ENCODE assay signal across 12 mouse cellular contexts in the genomic region with DNA sequence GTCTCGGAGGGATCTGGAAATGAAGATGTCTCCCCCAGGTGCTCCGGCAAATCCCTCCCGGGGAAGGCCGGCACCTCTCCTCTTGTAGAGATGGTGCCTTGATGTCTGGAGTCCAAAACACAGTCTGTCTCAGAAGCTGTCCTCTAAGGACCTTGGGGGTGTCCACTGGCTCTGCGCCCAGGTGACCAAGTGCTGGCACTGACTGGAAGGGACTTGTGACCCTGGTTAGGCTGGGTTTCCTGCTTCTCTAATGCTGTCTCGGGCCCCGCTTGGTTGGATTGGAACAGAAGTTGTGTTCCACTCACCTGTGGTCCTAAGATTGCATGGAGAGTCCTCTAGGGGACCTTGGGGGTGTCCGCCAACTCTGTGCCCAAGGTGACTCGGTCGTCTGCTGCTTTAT.
DNase-seq lines count a peak whose midpoint lies in the region.
"Had no signal": no experiment of that assay in that cellular context is flagged by ENCODE, and none has a peak within 500 bp of the region (broad histone marks: within the 10 kb centered on the region; RNA-seq: fewer than 3 reads in every experiment).

No protein-coding gene starts in this region.

- peak; percentile 42 to 50 for DNase-seq in cerebellum, postnatal 14 days
- DNase-seq in cerebellum, adult 11 months = no peak
- peak; percentile 3 for DNase-seq in kidney, postnatal 10 days
- no peak for DNase-seq in kidney, adult 18-20 months
- peak; percentile 2 for DNase-seq in lung, postnatal 10 days
- no peak for DNase-seq in lung, postnatal 36 days
- no peak for DNase-seq in thymus, postnatal 0 days (ENCODE audit: low spot score)
- DNase-seq: adrenal gland, postnatal 25 days; forebrain, postnatal 0 days; lung, embryonic 14.5 days; lung, postnatal 4 days; midbrain, embryonic 14.5 days had no signal

Comparison
In these comparisons a context has a peak if more than half of its experiments do, and no peak if none do; other contexts are left out.
1. DNase-seq: peak in cerebellum, postnatal 14 days (2 of 2), kidney, postnatal 10 days (single experiment) and lung, postnatal 10 days (single experiment); none in cerebellum, adult 11 months (single experiment), kidney, adult 18-20 months (single experiment), lung, postnatal 36 days (single experiment) and thymus, postnatal 0 days (single experiment).